Mouse (Mus musculus): ENCODE measurements around the gene Btg1. TPM values are rescaled to one million over a fixed set of nuclear protein-coding genes. Genes with fewer than 3 reads are reported as not detected.

Btg1 gene
- polyA plus RNA-seq, 1 experiment = 101 TPM

DNA sequence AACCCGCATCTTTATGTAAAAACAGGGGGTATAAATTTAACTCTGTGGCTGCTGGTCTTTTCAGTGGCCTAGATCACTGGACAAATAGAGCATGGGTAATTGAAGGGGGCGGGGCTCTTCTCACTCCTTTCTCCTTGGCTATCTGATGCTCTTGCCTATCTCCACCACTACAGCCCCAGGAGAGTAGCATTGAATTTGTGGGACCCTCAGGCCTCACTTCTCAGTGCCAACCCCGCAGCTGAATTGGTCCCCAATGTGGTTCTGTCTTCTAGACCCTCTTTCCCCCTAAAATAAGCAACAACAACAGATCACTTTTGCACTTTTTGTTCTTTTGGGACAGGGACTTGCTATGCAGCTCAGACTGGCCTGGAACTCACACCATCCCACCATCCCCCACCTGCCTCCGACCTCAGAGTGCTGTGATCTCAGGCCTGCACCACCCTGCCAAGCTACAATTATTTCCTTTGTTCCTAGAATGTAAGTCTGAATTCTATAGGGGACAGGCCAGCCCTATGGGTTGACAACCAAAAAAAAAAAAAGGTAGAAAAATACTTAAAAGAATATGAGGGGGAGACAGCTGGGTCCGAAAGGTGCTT lies 30.2 kb downstream of the Btg1 start:
- no peak for TF ChIP-seq POLR2A (IDR thresholded peaks at IDR 0.05; ENCODE audit: insufficient read depth, low read depth, low read length)
- no peak for TF ChIP-seq CTCF (IDR thresholded peaks at IDR 0.05; ENCODE audit: insufficient read depth, low read depth, low read length)
- Histone ChIP-seq H3K4me1 (ENCODE audit: control insufficient read depth, insufficient read depth, low read length) (peaks cover 8% of the 10 kb centered on the region), H3K4me3 (ENCODE audit: insufficient read depth, low read depth, low read length) (no peak overlapping the region), H3K27ac (ENCODE audit: insufficient read depth, low read depth, low read length) (peak overlapping the region; percentile 19)
- WGBS = 47% methylated on average over 5 of the region's 5 CpGs

GRCm38 (mm10) chr10:96648161-96648561 lies 31.4 kb downstream of the Btg1 start:
- Histone ChIP-seq H3K4me3 (ENCODE audit: insufficient read depth, low read depth, low read length) (no peak overlapping the region), H3K4me1 (ENCODE audit: control insufficient read depth, insufficient read depth, low read length) (peaks cover 8% of the 10 kb centered on the region), H3K27ac (ENCODE audit: insufficient read depth, low read depth, low read length) (no peak overlapping the region)
- 53% methylated on average over 3 of the region's 3 CpGs for WGBS
- TF ChIP-seq CTCF (IDR thresholded peaks at IDR 0.05; ENCODE audit: insufficient read depth, low read depth, low read length) (no peak), POLR2A (IDR thresholded peaks at IDR 0.05; ENCODE audit: insufficient read depth, low read depth, low read length) (no peak)

DNA sequence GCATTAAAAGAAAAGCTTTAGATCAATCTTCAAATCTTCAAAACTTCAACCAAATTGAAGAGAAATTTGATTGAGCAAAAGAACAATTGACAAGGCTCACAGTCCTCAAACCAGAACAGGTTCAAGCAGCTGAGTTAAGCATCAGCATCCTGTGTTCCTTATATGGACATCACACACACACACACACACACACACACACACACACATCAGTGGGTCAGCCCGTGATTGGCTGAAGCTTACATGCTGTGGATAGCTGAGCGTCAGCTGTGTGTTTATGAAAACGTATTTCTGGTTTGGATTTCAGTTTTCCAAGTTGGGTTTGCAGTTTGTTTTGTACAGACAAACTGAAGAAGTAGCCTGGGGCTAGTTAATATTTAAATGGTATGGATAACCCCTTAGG lies 32.7 kb downstream of the Btg1 start:
- 93% methylated on average over 3 of the region's 3 CpGs for WGBS
- no peak overlapping the region for H3K27ac ChIP-seq (ENCODE audit: insufficient read depth, low read depth, low read length)
- H3K4me3 ChIP-seq (ENCODE audit: insufficient read depth, low read depth, low read length) = no peak overlapping the region
- peaks cover 8% of the 10 kb centered on the region for H3K4me1 ChIP-seq (ENCODE audit: control insufficient read depth, insufficient read depth, low read length)
- TF ChIP-seq POLR2A (IDR thresholded peaks at IDR 0.05; ENCODE audit: insufficient read depth, low read depth, low read length) (no peak), CTCF (IDR thresholded peaks at IDR 0.05; ENCODE audit: insufficient read depth, low read depth, low read length) (no peak)

DNA sequence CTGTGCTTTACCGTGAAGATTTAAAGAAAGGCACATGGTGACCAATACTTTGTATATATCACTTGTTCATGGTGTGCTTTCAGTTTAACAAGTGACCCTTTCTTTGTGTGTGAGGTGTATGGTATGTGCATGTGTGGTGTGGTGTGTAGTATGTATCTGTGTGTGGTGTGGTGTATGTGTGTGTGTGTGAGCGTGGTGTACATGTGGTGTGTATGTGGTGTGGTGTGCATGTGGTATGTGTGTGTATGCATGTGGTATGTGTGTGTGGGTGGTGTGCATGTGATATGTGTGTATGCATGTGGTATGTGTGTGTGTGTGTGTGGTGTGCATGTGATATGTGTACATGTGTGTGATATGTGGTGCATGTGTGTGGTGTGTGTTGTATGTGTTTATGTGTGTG lies 35.6 kb downstream of the Btg1 start:
- WGBS = 70% methylated on average over 2 of the region's 2 CpGs

DNA sequence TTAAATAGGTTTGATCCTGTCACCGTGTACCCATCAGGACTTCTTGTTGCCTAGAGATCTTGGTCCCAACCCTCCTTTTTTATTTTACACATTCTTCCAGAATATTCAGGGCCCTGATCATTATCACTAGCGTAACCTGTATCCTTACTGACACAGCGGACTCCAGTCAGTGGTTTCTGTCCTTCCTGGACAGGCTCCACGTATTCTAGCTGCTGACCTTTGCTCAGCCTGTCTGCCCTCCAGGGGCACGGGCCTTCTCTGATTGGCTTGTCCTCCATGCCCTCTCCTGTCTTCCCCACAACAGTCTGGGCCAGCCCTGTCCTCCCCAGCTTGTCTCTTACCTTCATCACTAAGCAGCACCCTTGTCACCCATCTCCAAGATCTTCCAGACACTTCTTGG lies 36.2 kb downstream of the Btg1 start:
- no peak overlapping the region for H3K27ac ChIP-seq (ENCODE audit: insufficient read depth, low read depth, low read length)
- WGBS = 93% methylated on average over 5 of the region's 5 CpGs
- TF ChIP-seq CTCF (IDR thresholded peaks at IDR 0.05; ENCODE audit: insufficient read depth, low read depth, low read length) (no peak), POLR2A (IDR thresholded peaks at IDR 0.05; ENCODE audit: insufficient read depth, low read depth, low read length) (no peak)
- no peak overlapping the region for H3K4me3 ChIP-seq (ENCODE audit: insufficient read depth, low read depth, low read length)
- no peaks in the 10 kb centered on the region for H3K4me1 ChIP-seq (ENCODE audit: control insufficient read depth, insufficient read depth, low read length)

More for the DNA sequence above, 35.6 kb downstream of the Btg1 start:
- no peak overlapping the region for H3K27ac ChIP-seq (ENCODE audit: insufficient read depth, low read depth, low read length)
- no peak overlapping the region for H3K4me3 ChIP-seq (ENCODE audit: insufficient read depth, low read depth, low read length)
- TF ChIP-seq POLR2A (IDR thresholded peaks at IDR 0.05; ENCODE audit: insufficient read depth, low read depth, low read length) = no peak
- TF ChIP-seq CTCF (IDR thresholded peaks at IDR 0.05; ENCODE audit: insufficient read depth, low read depth, low read length) = no peak
- H3K4me1 ChIP-seq (ENCODE audit: control insufficient read depth, insufficient read depth, low read length) = no peaks in the 10 kb centered on the region

- no peak overlapping the region for H3K27ac ChIP-seq (ENCODE audit: insufficient read depth, low read depth, low read length)
- 81% methylated on average over 5 of the region's 5 CpGs for WGBS
- no peak overlapping the region for H3K4me3 ChIP-seq (ENCODE audit: insufficient read depth, low read depth, low read length)
- H3K4me1 ChIP-seq (ENCODE audit: control insufficient read depth, insufficient read depth, low read length) = no peaks in the 10 kb centered on the region
- no peak for TF ChIP-seq CTCF (IDR thresholded peaks at IDR 0.05; ENCODE audit: insufficient read depth, low read depth, low read length)
- TF ChIP-seq POLR2A (IDR thresholded peaks at IDR 0.05; ENCODE audit: insufficient read depth, low read depth, low read length) = no peak
Observed at GRCm38 (mm10) chr10:96654079-96654478, 37.3 kb downstream of the Btg1 start.

GRCm38 (mm10) chr10:96654576-96654975 lies 37.8 kb downstream of the Btg1 start:
- TF ChIP-seq POLR2A (IDR thresholded peaks at IDR 0.05; ENCODE audit: insufficient read depth, low read depth, low read length) (no peak), CTCF (IDR thresholded peaks at IDR 0.05; ENCODE audit: insufficient read depth, low read depth, low read length) (no peak)
- Histone ChIP-seq H3K4me3 (ENCODE audit: insufficient read depth, low read depth, low read length) (no peak overlapping the region), H3K4me1 (ENCODE audit: control insufficient read depth, insufficient read depth, low read length) (no peaks in the 10 kb centered on the region), H3K27ac (ENCODE audit: insufficient read depth, low read depth, low read length) (no peak overlapping the region)
- 89% methylated on average over 7 of the region's 7 CpGs for WGBS

- TF ChIP-seq POLR2A (IDR thresholded peaks at IDR 0.05; ENCODE audit: insufficient read depth, low read depth, low read length) (no peak), CTCF (IDR thresholded peaks at IDR 0.05; ENCODE audit: insufficient read depth, low read depth, low read length) (no peak)
- Histone ChIP-seq H3K27ac (ENCODE audit: insufficient read depth, low read depth, low read length) (no peak overlapping the region), H3K4me1 (ENCODE audit: control insufficient read depth, insufficient read depth, low read length) (no peaks in the 10 kb centered on the region), H3K4me3 (ENCODE audit: insufficient read depth, low read depth, low read length) (no peak overlapping the region)
- 87% methylated on average over 2 of the region's 2 CpGs for WGBS
Observed at GRCm38 (mm10) chr10:96655066-96655465, 38.3 kb downstream of the Btg1 start.

DNA sequence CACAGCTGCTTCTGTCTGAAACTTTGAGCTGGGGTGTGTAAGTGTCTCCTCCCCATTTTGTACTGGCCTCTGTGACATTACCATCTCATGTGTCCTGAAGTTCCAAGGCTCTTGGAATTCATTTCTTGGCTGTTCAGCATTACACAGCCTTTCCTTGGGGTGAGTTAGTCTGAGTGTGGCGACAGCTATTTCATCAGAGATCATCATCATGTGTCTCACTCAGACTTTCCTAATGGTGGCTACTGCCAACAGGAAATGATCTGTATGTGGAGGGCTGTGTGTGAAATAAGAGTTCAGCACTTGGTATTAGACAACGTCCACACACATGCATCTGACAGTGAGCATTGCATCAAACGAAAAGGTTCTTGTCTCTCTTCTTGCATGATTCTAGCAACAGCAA lies 39.4 kb downstream of the Btg1 start:
- 89% methylated on average over 3 of the region's 3 CpGs for WGBS
- no peak overlapping the region for H3K4me3 ChIP-seq (ENCODE audit: insufficient read depth, low read depth, low read length)
- H3K27ac ChIP-seq (ENCODE audit: insufficient read depth, low read depth, low read length) = no peak overlapping the region
- TF ChIP-seq CTCF (IDR thresholded peaks at IDR 0.05; ENCODE audit: insufficient read depth, low read depth, low read length) (no peak), POLR2A (IDR thresholded peaks at IDR 0.05; ENCODE audit: insufficient read depth, low read depth, low read length) (no peak)
- H3K4me1 ChIP-seq (ENCODE audit: control insufficient read depth, insufficient read depth, low read length) = no peaks in the 10 kb centered on the region

DNA sequence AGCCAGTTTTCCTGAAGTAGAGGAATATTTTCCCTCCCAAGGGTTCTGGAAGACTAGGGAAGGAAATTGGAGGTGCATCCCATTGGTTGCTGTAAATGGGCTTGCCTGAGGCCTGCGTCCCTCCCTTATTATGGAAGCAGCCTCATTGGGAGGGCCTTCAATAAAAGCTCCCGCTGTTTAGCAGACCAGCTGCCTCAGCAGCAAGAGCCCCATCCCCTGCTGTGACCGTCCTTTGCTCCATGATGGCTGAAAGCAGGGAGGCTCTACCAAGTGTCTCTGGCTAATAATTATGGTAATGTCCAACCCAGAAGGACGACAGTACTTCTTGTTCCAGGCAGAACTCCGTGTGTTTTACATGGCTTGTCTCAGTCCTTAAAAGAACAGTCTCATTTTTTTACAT lies 42.1 kb downstream of the Btg1 start:
- 32% methylated on average over 5 of the region's 5 CpGs for WGBS
- Histone ChIP-seq H3K4me3 (ENCODE audit: insufficient read depth, low read depth, low read length) (no peak overlapping the region), H3K27ac (ENCODE audit: insufficient read depth, low read depth, low read length) (no peak overlapping the region), H3K4me1 (ENCODE audit: control insufficient read depth, insufficient read depth, low read length) (no peaks in the 10 kb centered on the region)
- TF ChIP-seq POLR2A (IDR thresholded peaks at IDR 0.05; ENCODE audit: insufficient read depth, low read depth, low read length) = no peak
- TF ChIP-seq CTCF (IDR thresholded peaks at IDR 0.05; ENCODE audit: insufficient read depth, low read depth, low read length) = no peak
